Mouse (Mus musculus) hindbrain, embryonic 14.5 days (tissue): ENCODE data around the gene Vmn2r61. TPM values are rescaled to one million over a fixed set of nuclear protein-coding genes. Genes with fewer than 3 reads are reported as not detected.

Experiments
- ATAC-seq: fragments of 200-750 bp; cut with Nextera tagmentation; 2 replicates; pipeline ENCODE4 v1.8.0; 2017; ENCODE audit warnings: moderate number of reproducible peaks, mild to moderate bottlenecking, moderate TSS enrichment, moderate library complexity; ENCODE audit not compliant: low FRiP score
- DNase-seq: peaks from one replicate; pipeline ENCODE4 v3.0.0-alpha.2; 2015; ENCODE audit warnings: low spot score
- H3K27ac ChIP-seq: fragments of 300-500 bp; sonication (generic); 2 replicates; pipeline ENCODE4 v1.5.1; 2014; ENCODE audit warnings: mild to moderate bottlenecking, moderate library complexity
- H3K27me3 ChIP-seq: fragments of 300-500 bp; sonication (generic); 2 replicates; pipeline ENCODE4 v1.6.1; 2014; ENCODE audit warnings: mild to moderate bottlenecking, low read length, mixed read lengths; ENCODE audit not compliant: control insufficient read depth, insufficient read depth
- H3K36me3 ChIP-seq: fragments of 300-500 bp; sonication (generic); replicated peaks from 2 replicates; pipeline ENCODE4 v1.6.1; 2014; ENCODE audit not compliant: control insufficient read depth, insufficient read depth
- H3K4me1 ChIP-seq: fragments of 300-500 bp; sonication (generic); replicated peaks from 2 replicates; pipeline ENCODE4 v1.6.1; 2014; ENCODE audit warnings: antibody characterized with exemption, low read length, mixed read lengths; ENCODE audit not compliant: control insufficient read depth, insufficient read depth
- H3K4me2 ChIP-seq: fragments of 300-500 bp; sonication (generic); replicated peaks from 2 replicates; pipeline ENCODE4 v1.6.1; 2014; ENCODE audit warnings: mild to moderate bottlenecking, moderate library complexity
- H3K4me3 ChIP-seq: fragments of 300-500 bp; sonication (generic); replicated peaks from 2 replicates; pipeline ENCODE4 v1.5.1; 2014; ENCODE audit warnings: mild to moderate bottlenecking, low read length
- H3K9ac ChIP-seq: fragments of 300-500 bp; sonication (generic); 2 replicates; pipeline ENCODE4 v1.6.1; 2014
- H3K9me3 ChIP-seq: fragments of 300-500 bp; sonication (generic); 2 replicates; pipeline ENCODE4 v1.6.1; 2016; ENCODE audit warnings: low read length; ENCODE audit not compliant: control insufficient read depth
- WGBS: fragments of 180-500 bp; shearing (Covaris S2); extraction: QIAGEN DNeasy Blood & Tissue Kit; methylation state at CpG from one replicate; pipeline ENCODE4 v1.1.7; 2014; 5-methylcytosine and 5-hydroxymethylcytosine counted together
- polyA plus RNA-seq: library from polyadenylated mRNA; unstranded; fragments of >200 nt; fragmentation: Nextera tagmentation; extraction: Ambion mirVana; gene quantifications from 2 replicates; pipeline ENCODE4 v1.2.1, GENCODE M21; 2014

Gene Vmn2r61
- not detected in 2 replicates for polyA plus RNA-seq

DNA sequence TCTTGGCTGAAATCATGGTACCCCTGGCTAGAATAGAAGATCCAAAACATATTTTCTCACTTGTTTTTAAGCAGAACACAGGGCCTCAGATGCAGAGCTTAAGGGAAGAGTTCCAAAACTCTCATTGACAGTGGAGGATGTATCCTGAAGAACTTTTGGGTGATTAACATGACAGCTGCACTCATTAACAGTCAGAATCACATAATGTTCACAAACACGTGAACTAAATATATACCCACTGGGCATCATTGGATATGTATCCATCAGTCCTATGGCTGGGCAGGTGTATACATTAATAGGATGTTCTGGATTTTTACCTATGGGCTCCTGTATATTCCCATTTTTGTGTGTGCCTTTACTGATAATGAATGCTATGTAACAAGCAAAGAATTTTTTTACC lies at the start of gene Vmn2r61:
Vmn2r61 (plus strand) TSS at position 301 of the 400 bp plus-strand sequence.
- Histone ChIP-seq H3K9me3 (peaks cover 27% of the 10 kb centered on the region), H3K27ac (no peak within 1 kb of the TSS), H3K4me1 (no peaks in the 10 kb centered on the region), H3K4me2 (no peak within 1 kb of the TSS), H3K27me3 (no peaks in the 10 kb centered on the region), H3K9ac (no peak within 1 kb of the TSS), H3K36me3 (no peaks in the 10 kb centered on the region), H3K4me3 (no peak within 1 kb of the TSS)
- no peak for ATAC-seq
- no peak for DNase-seq
- WGBS, result 91% methylated on average over 1 of the region's 1 CpGs

Other genes with a start within 250 kb of the Vmn2r61 start
- not detected in 2 replicates for gene Vmn2r59, start 201.0 kb upstream of the Vmn2r61 start, polyA plus RNA-seq
- gene Vmn2r60, start 152.3 kb upstream of the Vmn2r61 start, polyA plus RNA-seq, result not detected in 2 replicates
- gene 4933421I07Rik, start 188.1 kb downstream of the Vmn2r61 start, polyA plus RNA-seq, result not detected in 2 replicates
- 12.2 and 14.5 TPM in 2 replicates for gene Zfp141, start 245.7 kb downstream of the Vmn2r61 start, polyA plus RNA-seq